Mouse (Mus musculus) cerebellum, adult 2 months (tissue): ENCODE data around the gene Gbf1. TPM values are rescaled to one million over a fixed set of nuclear protein-coding genes. Genes with fewer than 3 reads are reported as not detected.

Experiments
- DNase-seq, 2 experiments: peaks; one replicate each; pipeline ENCODE4 v3.0.0; 2021
- H3K27ac ChIP-seq: fragments of 200-500 bp; 2 replicates; pipeline ENCODE4 v1.5.1; 2012; ENCODE audit warnings: low read length, control low read depth, inconsistent platforms; ENCODE audit not compliant: insufficient read depth
- H3K27me3 ChIP-seq: fragments of 200-500 bp; 2 replicates; pipeline ENCODE4 v1.6.1; 2012; ENCODE audit warnings: inconsistent platforms, mild to moderate bottlenecking, low read length, moderate library complexity; ENCODE audit not compliant: control insufficient read depth, insufficient read depth
- H3K4me1 ChIP-seq: fragments of 200-500 bp; 2 replicates; pipeline ENCODE4 v1.6.1; 2011; ENCODE audit warnings: low read length; ENCODE audit not compliant: control insufficient read depth, insufficient read depth
- H3K4me3 ChIP-seq: fragments of 200-500 bp; replicated peaks from 2 replicates; pipeline ENCODE3; 2011; ENCODE audit warnings: mild to moderate bottlenecking, low read depth, low read length, control low read depth; ENCODE audit not compliant: insufficient read depth
- CTCF ChIP-seq: fragments of 200-500 bp; IDR thresholded peaks from 2 replicates; pipeline ENCODE4 v1.5.1; 2011; ENCODE audit warnings: low read depth, mild to moderate bottlenecking, control low read depth, low read length, moderate library complexity, borderline replicate concordance; ENCODE audit not compliant: insufficient read depth
- POLR2A ChIP-seq: fragments of 200-500 bp; IDR thresholded peaks from 2 replicates; pipeline ENCODE4 v1.6.1; 2011; ENCODE audit warnings: low read length, control low read depth, borderline replicate concordance; ENCODE audit not compliant: insufficient read depth
- WGBS: fragments of 180-500 bp; shearing (Covaris S2); methylation state at CpG from one replicate; pipeline ENCODE4 v1.1.7; 2018; 5-methylcytosine and 5-hydroxymethylcytosine counted together
- polyA plus RNA-seq: library from polyadenylated mRNA; depleted of rRNA; stranded (reverse); fragments of >200 nt; gene quantifications from 2 replicates; pipeline ENCODE4 v1.2.3, GENCODE M21; 2012

Gene Gbf1
- polyA plus RNA-seq, 1 experiment, result 85.3 TPM

DNA sequence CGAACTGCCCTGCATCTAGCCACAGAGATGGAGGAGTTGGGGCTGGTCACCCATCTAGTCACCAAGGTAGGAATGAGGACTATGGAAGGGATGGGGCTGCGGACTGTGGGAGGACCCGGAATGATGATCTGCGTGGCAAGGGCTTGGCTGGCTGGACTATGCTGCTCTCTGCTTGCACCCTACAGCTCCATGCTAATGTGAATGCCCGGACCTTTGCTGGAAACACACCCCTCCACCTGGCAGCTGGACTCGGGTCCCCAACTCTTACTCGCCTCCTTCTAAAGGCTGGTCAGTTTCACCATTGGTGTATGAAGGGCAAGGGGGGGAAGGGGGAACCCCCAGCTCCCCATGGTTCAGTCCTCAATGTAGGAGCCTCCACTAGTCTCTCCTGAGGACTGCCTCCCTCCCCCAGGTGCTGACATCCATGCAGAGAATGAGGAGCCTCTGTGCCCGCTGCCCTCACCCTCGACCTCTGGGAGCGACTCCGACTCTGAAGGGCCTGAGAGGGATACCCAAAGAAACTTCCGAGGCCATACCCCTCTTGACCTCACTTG is 158.1 kb downstream of the Gbf1 start:
- DNase-seq, result peak in 1 of 2 experiments; percentile 12
- H3K4me1 ChIP-seq, result peaks cover 4% of the 10 kb centered on the region; the same call in 1 of the 2 replicates
- TF ChIP-seq POLR2A (no peak), CTCF (no peak)
- 88% methylated on average over 12 of the region's 12 CpGs for WGBS
- H3K27ac ChIP-seq, result no peak overlapping the region
- H3K4me3 ChIP-seq, result no peak overlapping the region
- H3K27me3 ChIP-seq, result no peaks in the 10 kb centered on the region

GRCm38 (mm10) chr19:46311341-46311740 is 159.0 kb downstream of the Gbf1 start:
- H3K4me1 ChIP-seq, result peaks cover 4% of the 10 kb centered on the region; the same call in 1 of the 2 replicates
- WGBS, result 87% methylated on average over 9 of the region's 9 CpGs
- TF ChIP-seq POLR2A (no peak), CTCF (no peak)
- H3K4me3 ChIP-seq, result no peak overlapping the region
- no peaks in the 10 kb centered on the region for H3K27me3 ChIP-seq
- H3K27ac ChIP-seq, result no peak overlapping the region
- DNase-seq, result no peak

- Histone ChIP-seq H3K27ac (no peak overlapping the region), H3K4me1 (peaks cover 10% of the 10 kb centered on the region), H3K27me3 (no peaks in the 10 kb centered on the region), H3K4me3 (no peak overlapping the region)
- 87% methylated on average over 21 of the region's 21 CpGs for WGBS
- no peak for TF ChIP-seq CTCF
- no peak for TF ChIP-seq POLR2A
- DNase-seq, result no peak
These were observed 160.3 kb downstream of the Gbf1 start for GRCm38 (mm10) chr19:46312566-46312965.

DNA sequence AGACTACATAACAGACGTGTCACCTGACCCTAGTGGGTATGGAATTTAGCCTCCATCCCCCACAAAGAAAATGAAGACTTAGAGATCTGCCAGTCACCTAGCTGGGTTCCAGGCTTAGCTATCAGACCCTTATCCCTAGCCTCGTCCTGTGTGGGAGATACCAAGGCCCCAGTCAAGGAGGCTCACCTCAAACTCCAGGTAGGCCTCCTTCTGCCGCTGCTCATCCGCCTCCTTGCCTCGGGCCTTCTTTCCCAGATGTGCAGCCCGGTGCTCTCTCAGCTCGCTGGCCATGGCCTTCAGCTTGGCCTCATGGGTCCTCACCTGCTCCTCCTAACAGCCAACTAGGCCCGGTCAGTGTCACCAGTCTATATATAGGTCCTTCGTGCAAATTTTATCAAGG is 160.8 kb downstream of the Gbf1 start:
- Histone ChIP-seq H3K4me1 (peaks cover 10% of the 10 kb centered on the region), H3K4me3 (no peak overlapping the region), H3K27ac (no peak overlapping the region), H3K27me3 (no peaks in the 10 kb centered on the region)
- DNase-seq, result no peak
- WGBS, result 84% methylated on average over 9 of the region's 9 CpGs
- no peak for TF ChIP-seq CTCF
- TF ChIP-seq POLR2A, result no peak

GRCm38 (mm10) chr19:46313591-46313990 is 161.3 kb downstream of the Gbf1 start:
- WGBS, result 79% methylated on average over 6 of the region's 6 CpGs
- no peaks in the 10 kb centered on the region for H3K27me3 ChIP-seq
- no peak for DNase-seq
- no peak overlapping the region for H3K27ac ChIP-seq
- H3K4me3 ChIP-seq, result no peak overlapping the region
- H3K4me1 ChIP-seq, result peaks cover 14% of the 10 kb centered on the region
- no peak for TF ChIP-seq CTCF
- TF ChIP-seq POLR2A, result no peak

GRCm38 (mm10) chr19:46314151-46314601 is 161.9 kb downstream of the Gbf1 start:
- H3K4me1 ChIP-seq, result peaks cover 20% of the 10 kb centered on the region
- 46% methylated on average over 18 of the region's 18 CpGs for WGBS
- H3K27ac ChIP-seq, result no peak overlapping the region
- H3K27me3 ChIP-seq, result no peaks in the 10 kb centered on the region
- TF ChIP-seq CTCF (no peak), POLR2A (no peak)
- peak in 1 of 2 experiments; percentile 22 for DNase-seq
- H3K4me3 ChIP-seq, result no peak overlapping the region

DNA sequence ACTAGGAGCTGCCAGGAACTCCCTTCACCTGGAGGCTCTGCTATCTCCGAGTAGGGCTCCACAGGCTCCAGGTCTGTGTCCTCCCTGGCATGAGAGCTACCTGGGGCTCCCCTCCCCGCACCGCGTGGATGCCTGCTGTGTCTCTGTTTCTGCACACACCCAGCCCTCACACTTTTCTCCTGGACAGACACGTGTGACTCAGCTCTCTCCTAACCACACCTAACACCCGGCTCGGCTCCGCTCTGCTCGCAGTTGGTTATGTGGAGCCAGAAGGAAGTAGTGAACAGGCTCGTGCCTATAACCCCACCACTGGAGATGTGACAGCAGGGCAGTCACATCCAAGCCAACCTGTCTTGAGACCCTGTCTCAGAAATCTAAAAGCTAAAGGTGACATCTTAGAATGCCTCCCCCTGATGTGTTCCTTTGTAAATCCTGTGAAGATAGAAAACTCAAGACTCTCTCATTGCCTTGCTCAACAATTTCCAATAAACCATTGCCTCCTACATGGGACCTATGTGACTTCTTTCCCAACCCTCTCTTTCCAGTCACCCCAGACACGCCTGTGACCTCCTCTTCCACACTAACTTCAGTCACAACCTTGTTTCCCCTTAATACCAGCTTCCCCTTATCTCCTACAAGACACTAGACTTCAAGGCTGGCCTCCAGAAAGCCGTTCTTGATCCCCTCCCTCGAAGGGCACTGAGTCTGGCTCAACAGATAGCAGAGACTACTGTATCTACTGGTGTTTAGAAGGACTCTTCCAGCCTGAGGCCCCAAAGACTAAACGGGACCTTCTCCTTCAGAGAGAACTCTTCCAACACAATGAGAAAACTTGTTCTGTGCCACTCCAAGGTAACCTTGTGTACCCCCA is 162.8 kb downstream of the Gbf1 start:
- TF ChIP-seq POLR2A, result no peak
- no peak for TF ChIP-seq CTCF
- Histone ChIP-seq H3K4me3 (no peak overlapping the region), H3K27ac (no peak overlapping the region), H3K27me3 (no peaks in the 10 kb centered on the region), H3K4me1 (peaks cover 23% of the 10 kb centered on the region)
- WGBS, result 61% methylated on average over 14 of the region's 14 CpGs
- no peak for DNase-seq
